Mouse (Mus musculus) intestine, postnatal 0 days (tissue): Measurements from ENCODE around the gene Tiam2. TPM values are rescaled to one million over a fixed set of nuclear protein-coding genes. Genes with fewer than 3 reads are reported as not detected.

Experiments used
- ATAC-seq: fragments of 200-750 bp; cut with Nextera tagmentation; 2 replicates; pipeline ENCODE4 v1.8.0; 2017; ENCODE audit warnings: mild to moderate bottlenecking, moderate TSS enrichment, moderate library complexity
- H3K27ac ChIP-seq: fragments of 300-500 bp; sonication (generic); 2 replicates; pipeline ENCODE4 v1.5.1; 2014; ENCODE audit warnings: mild to moderate bottlenecking, low read depth, low read length, moderate library complexity
- H3K27me3 ChIP-seq: fragments of 300-500 bp; sonication (generic); replicated peaks from 2 replicates; pipeline ENCODE4 v1.6.1; 2014; ENCODE audit warnings: low read length, mixed read lengths; ENCODE audit not compliant: control insufficient read depth, insufficient read depth
- H3K36me3 ChIP-seq: fragments of 300-500 bp; sonication (generic); 2 replicates; pipeline ENCODE4 v1.6.1; 2014; ENCODE audit warnings: mild to moderate bottlenecking, moderate library complexity; ENCODE audit not compliant: control insufficient read depth, insufficient read depth
- H3K4me1 ChIP-seq: fragments of 300-500 bp; sonication (generic); replicated peaks from 2 replicates; pipeline ENCODE4 v1.6.1; 2014; ENCODE audit warnings: antibody characterized with exemption, low read length, mixed read lengths; ENCODE audit not compliant: control insufficient read depth, insufficient read depth
- H3K4me2 ChIP-seq: fragments of 300-500 bp; sonication (generic); replicated peaks from 2 replicates; pipeline ENCODE4 v1.6.1; 2014; ENCODE audit warnings: low read depth, mild to moderate bottlenecking, moderate library complexity
- H3K4me3 ChIP-seq: fragments of 300-500 bp; sonication (generic); 2 replicates; pipeline ENCODE4 v1.5.1; 2014; ENCODE audit warnings: low read depth, low read length
- H3K9ac ChIP-seq: fragments of 300-500 bp; sonication (generic); 2 replicates; pipeline ENCODE4 v1.6.1; 2014; ENCODE audit warnings: mild to moderate bottlenecking, low read depth, low read length
- H3K9me3 ChIP-seq: fragments of 300-500 bp; sonication (generic); 2 replicates; pipeline ENCODE4 v1.6.1; 2016; ENCODE audit warnings: mixed run types; ENCODE audit not compliant: control insufficient read depth
- CTCF ChIP-seq: sonication (generic); IDR thresholded peaks from 2 replicates; pipeline ENCODE4 v1.5.1; 2016; ENCODE audit warnings: low read depth, mild to moderate bottlenecking, control low read depth, antibody characterized with exemption, moderate library complexity
- WGBS: fragments of 180-500 bp; shearing (Covaris S2); extraction: QIAGEN DNeasy Blood & Tissue Kit; methylation state at CpG from one replicate; pipeline ENCODE4 v1.1.7; 2014; 5-methylcytosine and 5-hydroxymethylcytosine counted together
- polyA plus RNA-seq: library from polyadenylated mRNA; unstranded; fragments of >200 nt; fragmentation: Nextera tagmentation; extraction: Ambion mirVana; gene quantifications from 2 replicates; pipeline ENCODE4 v1.2.1, GENCODE M21; 2015

Tiam2 gene
- polyA plus RNA-seq, 1 experiment from 2014 or later = 1.9 TPM

- Histone ChIP-seq H3K27ac (no peak overlapping the region), H3K4me1 (no peaks in the 10 kb centered on the region), H3K27me3 (no peaks in the 10 kb centered on the region), H3K9me3 (no peaks in the 10 kb centered on the region), H3K9ac (no peak overlapping the region), H3K36me3 (no peaks in the 10 kb centered on the region), H3K4me2 (no peak overlapping the region), H3K4me3 (no peak overlapping the region)
- no peak for TF ChIP-seq CTCF
- WGBS = 75% methylated on average over 10 of the region's 10 CpGs
- no peak for ATAC-seq
Observed at GRCm38 (mm10) chr17:3432590-3433498, 106.5 kb downstream of the Tiam2 start.

GRCm38 (mm10) chr17:3433521-3434271 is 107.3 kb downstream of the Tiam2 start:
- WGBS = 94% methylated on average over 3 of the region's 3 CpGs
- no peak overlapping the region for H3K4me2 ChIP-seq
- TF ChIP-seq CTCF = peak; percentile 51

GRCm38 (mm10) chr17:3435299-3435698 is 108.9 kb downstream of the Tiam2 start:
- H3K9ac ChIP-seq = no peak overlapping the region
- no peaks in the 10 kb centered on the region for H3K36me3 ChIP-seq
- H3K9me3 ChIP-seq = no peaks in the 10 kb centered on the region
- 40% methylated on average over 1 of the region's 1 CpGs for WGBS
- ATAC-seq = no peak
- H3K27me3 ChIP-seq = no peaks in the 10 kb centered on the region
- no peak overlapping the region for H3K27ac ChIP-seq
- no peak overlapping the region for H3K4me2 ChIP-seq
- H3K4me1 ChIP-seq = no peaks in the 10 kb centered on the region
- no peak for TF ChIP-seq CTCF
- H3K4me3 ChIP-seq = no peak overlapping the region

More at GRCm38 (mm10) chr17:3433521-3434271, 107.3 kb downstream of the Tiam2 start:
- Histone ChIP-seq H3K4me3 (no peak overlapping the region), H3K27me3 (no peaks in the 10 kb centered on the region), H3K36me3 (no peaks in the 10 kb centered on the region), H3K27ac (no peak overlapping the region), H3K9me3 (no peaks in the 10 kb centered on the region), H3K9ac (no peak overlapping the region), H3K4me1 (no peaks in the 10 kb centered on the region)
- ATAC-seq = no peak

GRCm38 (mm10) chr17:3436841-3437515 is 110.6 kb downstream of the Tiam2 start:
- Histone ChIP-seq H3K36me3 (no peaks in the 10 kb centered on the region), H3K4me3 (no peak overlapping the region), H3K27me3 (no peaks in the 10 kb centered on the region), H3K27ac (no peak overlapping the region), H3K4me1 (no peaks in the 10 kb centered on the region), H3K4me2 (no peak overlapping the region), H3K9ac (no peak overlapping the region), H3K9me3 (no peaks in the 10 kb centered on the region)
- TF ChIP-seq CTCF = no peak
- no peak for ATAC-seq
- 76% methylated on average over 12 of the region's 12 CpGs for WGBS

- 52% methylated on average over 10 of the region's 10 CpGs for WGBS
- Histone ChIP-seq H3K4me1 (no peaks in the 10 kb centered on the region), H3K9ac (no peak overlapping the region), H3K4me2 (no peak overlapping the region), H3K27ac (no peak overlapping the region), H3K27me3 (no peaks in the 10 kb centered on the region), H3K36me3 (no peaks in the 10 kb centered on the region), H3K9me3 (no peaks in the 10 kb centered on the region), H3K4me3 (no peak overlapping the region)
- no peak for TF ChIP-seq CTCF
- no peak for ATAC-seq
Observed at GRCm38 (mm10) chr17:3442526-3443401, 116.4 kb downstream of the Tiam2 start.
